In the genomic region with DNA sequence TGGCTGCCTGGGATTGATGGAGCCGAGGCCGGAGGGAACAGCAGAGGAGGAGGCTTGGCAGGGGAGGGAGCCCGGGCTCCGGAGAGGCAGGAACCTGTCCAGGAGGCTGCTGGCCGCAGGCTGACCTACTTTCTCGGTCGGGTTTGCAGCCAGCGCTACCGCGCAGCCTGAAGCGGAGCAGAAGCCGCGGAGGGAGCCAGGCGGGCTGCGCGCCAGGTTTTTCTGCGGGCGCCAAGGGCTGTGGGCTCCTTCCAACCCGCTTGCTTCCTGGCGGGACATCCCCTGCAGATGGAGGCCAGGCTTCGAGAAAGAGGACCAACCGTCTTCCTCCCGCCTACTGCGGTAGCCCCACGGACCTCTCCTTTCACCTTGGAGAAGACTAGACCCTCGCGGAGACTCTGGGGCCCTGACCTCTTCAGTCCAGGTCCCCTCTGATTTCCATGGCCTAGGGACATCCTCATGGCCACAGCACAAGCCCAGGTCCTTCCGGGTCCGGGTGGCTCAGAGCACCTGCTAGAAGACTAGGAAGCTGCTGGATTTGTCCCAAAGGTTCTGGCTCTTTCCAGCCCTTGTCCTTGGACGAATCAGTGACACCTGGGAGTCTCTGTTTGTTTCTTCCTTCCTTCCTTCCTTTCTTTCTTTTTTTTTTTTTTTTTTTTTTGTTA, we compare ENCODE assay signal across 8 mouse cellular contexts. TPM values are rescaled to one million over a fixed set of nuclear protein-coding genes. Genes with fewer than 3 reads are reported as not detected.
DNase-seq lines count a peak whose midpoint lies in the region; ATAC-seq and TF ChIP-seq lines count a peak whose summit lies in the region.

No protein-coding gene starts in this region.

- no peak for TF ChIP-seq CTCF in brain, embryonic 14.5 days (IDR thresholded peaks at IDR 0.05; ENCODE audit: borderline replicate concordance, extremely low read depth, insufficient read depth, insufficient read length)
- no peak for TF ChIP-seq CTCF in embryonic fibroblast, embryonic 13.5 days (IDR thresholded peaks at IDR 0.05; ENCODE audit: borderline replicate concordance, insufficient read depth, low read length)
- TF ChIP-seq CTCF in kidney, adult 2 months (conservative IDR thresholded peaks at IDR 0.05; ENCODE audit: insufficient read depth, insufficient read length, low read depth, low read length), result no peak

- WGBS in kidney, adult 2 months, result 2% methylated on average over 30 of the region's 30 CpGs
- WGBS in limb, embryonic 11.5 days, result 4% methylated on average over 30 of the region's 30 CpGs
- 4% methylated on average over 30 of the region's 30 CpGs for WGBS in midbrain, embryonic 10.5 days

- peak; percentile 88 for DNase-seq in brain, embryonic 14.5 days (ENCODE audit: low read depth)
- DNase-seq in heart, adult 9 months (ENCODE audit: low spot score in 2 of 2), result peak; percentile 80
- peak; percentile 90 for DNase-seq in kidney, adult 2 months
- DNase-seq in limb, embryonic 11.5 days (ENCODE audit: low spot score), result peak; percentile 65
- peak; percentile 48 for DNase-seq in midbrain, embryonic 10.5 days (ENCODE audit: low spot score)
- DNase-seq in skeletal muscle tissue, adult 2 months (ENCODE audit: low read depth, low spot score), result peak; percentile 79
- no peak for DNase-seq in c-Kit-positive CD71-positive TER-119-positive erythroid progenitor cells, embryonic 14.5 days (ENCODE audit: low spot score)

- peak overlapping the region; percentile 65 for H3K4me2 ChIP-seq in limb, embryonic 11.5 days (ENCODE audit: low read depth, severe bottlenecking)

- H3K4me3 ChIP-seq in embryonic fibroblast, embryonic 13.5 days (ENCODE audit: insufficient read depth, low read length), result peak overlapping the region; percentile 4; the same call in 1 of the 2 replicates
- peak overlapping the region; percentile 13; the same call in 1 of the 2 replicates for H3K4me3 ChIP-seq in kidney, adult 2 months (ENCODE audit: insufficient read depth, low read depth, low read length)
- peak overlapping the region; percentile 19; the same call in 1 of the 2 replicates for H3K4me3 ChIP-seq in limb, embryonic 11.5 days (ENCODE audit: low read depth, low read length)
- H3K4me3 ChIP-seq in midbrain, embryonic 10.5 days, result peak overlapping the region; percentile 54

- no peak overlapping the region for H3K27ac ChIP-seq in embryonic fibroblast, embryonic 13.5 days (ENCODE audit: insufficient read depth, low read length)
- H3K27ac ChIP-seq in kidney, adult 2 months (ENCODE audit: insufficient read depth, low read depth, low read length), result no peak overlapping the region
- H3K27ac ChIP-seq in limb, embryonic 11.5 days (replicated peaks; ENCODE audit: low read depth, low read length), result no peak overlapping the region
- H3K27ac ChIP-seq in midbrain, embryonic 10.5 days (replicated peaks), result peak overlapping the region; percentile 39; the same call in 1 of the 2 replicates

- no peak for ATAC-seq in limb, embryonic 11.5 days (ENCODE audit: insufficient number of reproducible peaks, low FRiP score, low TSS enrichment, low read depth)

- H3K27me3 ChIP-seq in kidney, adult 2 months (replicated peaks; ENCODE audit: control insufficient read depth, insufficient read depth, low read length), result no peaks in the 10 kb centered on the region
- no peaks in the 10 kb centered on the region; the same call in 1 of the 2 replicates for H3K27me3 ChIP-seq in limb, embryonic 11.5 days (ENCODE audit: control insufficient read depth, insufficient read depth, low read length)
- H3K27me3 ChIP-seq in midbrain, embryonic 10.5 days (ENCODE audit: low read depth, poor library complexity, severe bottlenecking), result peaks cover 37% of the 10 kb centered on the region

- no peaks in the 10 kb centered on the region; the same call in 1 of the 2 replicates for H3K9me3 ChIP-seq in limb, embryonic 11.5 days (ENCODE audit: control insufficient read depth, low read length)
- no peaks in the 10 kb centered on the region for H3K9me3 ChIP-seq in midbrain, embryonic 10.5 days (replicated peaks)

- no peak for TF ChIP-seq POLR2A in brain, embryonic 14.5 days (IDR thresholded peaks at IDR 0.05; ENCODE audit: borderline replicate concordance, extremely low read depth, insufficient read depth, insufficient read length, poor library complexity, severe bottlenecking)
- TF ChIP-seq POLR2A in embryonic fibroblast, embryonic 13.5 days (IDR thresholded peaks at IDR 0.05; ENCODE audit: low read depth, low read length), result no peak
- TF ChIP-seq POLR2A in kidney, adult 2 months (IDR thresholded peaks at IDR 0.05; ENCODE audit: low read depth, low read length), result no peak

- peak overlapping the region; percentile 47; the same call in 1 of the 2 replicates for H3K9ac ChIP-seq in limb, embryonic 11.5 days (ENCODE audit: low read length)

- H3K4me1 ChIP-seq in embryonic fibroblast, embryonic 13.5 days (ENCODE audit: control insufficient read depth, insufficient read depth, low read length), result no peaks in the 10 kb centered on the region
- H3K4me1 ChIP-seq in kidney, adult 2 months (ENCODE audit: control insufficient read depth, insufficient read depth, low read length), result no peaks in the 10 kb centered on the region; the same call in 1 of the 2 replicates
- no peaks in the 10 kb centered on the region for H3K4me1 ChIP-seq in limb, embryonic 11.5 days (ENCODE audit: control insufficient read depth, insufficient read depth, low read length)
- H3K4me1 ChIP-seq in midbrain, embryonic 10.5 days, result peaks cover 7% of the 10 kb centered on the region

- H3K36me3 ChIP-seq in kidney, adult 2 months (ENCODE audit: control insufficient read depth, insufficient read depth, low read length), result no peaks in the 10 kb centered on the region
- no peaks in the 10 kb centered on the region for H3K36me3 ChIP-seq in limb, embryonic 11.5 days (ENCODE audit: control insufficient read depth, insufficient read depth, low read length)
- H3K36me3 ChIP-seq in midbrain, embryonic 10.5 days, result no peaks in the 10 kb centered on the region

RNA-seq across cellular contexts. Expression of gene Cmc2, which starts 57.8 kb away (rescaled TPM):
- 13.2 and 13.5 TPM in 2 replicates for polyA plus RNA-seq in brain, embryonic 14.5 days (2012; rRNA removed)
- polyA plus RNA-seq in embryonic fibroblast, embryonic 13.5 days (2011; ENCODE audit: insufficient read length, low read depth, missing spikeins), result 14.4 and 23.8 TPM in 2 replicates
- 13.0 and 17.7 TPM in 2 replicates for polyA plus RNA-seq in kidney, adult 2 months (2012; rRNA removed)
- polyA plus RNA-seq in limb, embryonic 11.5 days (2014; fragmentation: Nextera tagmentation; extraction: Ambion mirVana), result 74.2 and 82.7 TPM in 2 replicates
- polyA plus RNA-seq in midbrain, embryonic 10.5 days (2016; fragmentation: Nextera tagmentation; extraction: Ambion mirVana), result 74.6 and 81.5 TPM in 2 replicates

RNA-seq across cellular contexts. Expression of gene Cenpn, which starts 58.0 kb away (rescaled TPM):
- 12.0 and 20.0 TPM in 2 replicates for polyA plus RNA-seq in brain, embryonic 14.5 days (2012; rRNA removed)
- 17.4 and 22.7 TPM in 2 replicates for polyA plus RNA-seq in embryonic fibroblast, embryonic 13.5 days (2011; ENCODE audit: insufficient read length, low read depth, missing spikeins)
- 0.89 and 1.2 TPM in 2 replicates for polyA plus RNA-seq in kidney, adult 2 months (2012; rRNA removed)
- polyA plus RNA-seq in limb, embryonic 11.5 days (2014; fragmentation: Nextera tagmentation; extraction: Ambion mirVana), result 53.8 and 60.0 TPM in 2 replicates
- polyA plus RNA-seq in midbrain, embryonic 10.5 days (2016; fragmentation: Nextera tagmentation; extraction: Ambion mirVana), result 61.5 and 71.6 TPM in 2 replicates

Comparison
In these comparisons a context has a peak if more than half of its experiments do, and no peak if none do; other contexts are left out.
1. H3K4me3 ChIP-seq: peak in every context shown above with its lines; median percentile 54 in midbrain, embryonic 10.5 days; 19 in limb, embryonic 11.5 days; 13 in kidney, adult 2 months; 4 in embryonic fibroblast, embryonic 13.5 days.